In the genomic region with DNA sequence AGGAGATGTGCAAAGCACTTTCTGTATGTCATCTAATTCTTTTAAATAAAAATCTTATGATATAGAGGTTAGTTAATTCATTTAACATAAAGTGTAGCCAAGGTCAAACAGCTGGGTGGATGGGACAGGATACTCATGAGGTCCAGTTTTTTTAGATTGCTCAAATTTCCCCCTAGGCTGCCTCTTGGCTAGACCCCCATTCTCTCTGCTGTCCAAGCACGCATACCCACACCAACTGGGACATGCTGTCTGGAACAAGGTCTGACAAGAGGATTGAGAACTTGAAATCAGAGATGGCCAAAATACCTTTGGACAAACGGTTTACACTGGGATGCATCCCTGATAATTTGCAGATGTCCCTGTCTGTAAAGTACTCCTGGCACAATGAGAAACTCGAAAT, we compare ENCODE assay signal across 8 mouse cellular contexts.
DNase-seq lines count a peak whose midpoint lies in the region; ATAC-seq and TF ChIP-seq lines count a peak whose summit lies in the region.

No protein-coding gene starts in this region.

- peak overlapping the region; percentile 73 for H3K4me3 ChIP-seq in layer of hippocampus, adult 2 months
- H3K4me3 ChIP-seq in embryonic facial prominence, embryonic 15.5 days (replicated peaks) = peak overlapping the region; percentile 58
- H3K4me3 ChIP-seq in intestine, embryonic 15.5 days (replicated peaks) = no peak overlapping the region
- H3K4me3 ChIP-seq in neural tube, embryonic 13.5 days = peak overlapping the region; percentile 68

- peak overlapping the region; percentile 96 for H3K27ac ChIP-seq in layer of hippocampus, adult 2 months
- no peak overlapping the region for H3K27ac ChIP-seq in embryonic facial prominence, embryonic 15.5 days (replicated peaks)
- H3K27ac ChIP-seq in intestine, embryonic 15.5 days = no peak overlapping the region
- 0 out of 2 replicates have a peak overlapping the region, but pooled peaks have one; percentile 59 for H3K27ac ChIP-seq in neural tube, embryonic 13.5 days (replicated peaks)

- no peak overlapping the region for H3K9ac ChIP-seq in embryonic facial prominence, embryonic 15.5 days
- H3K9ac ChIP-seq in intestine, embryonic 15.5 days = no peak overlapping the region
- peak overlapping the region; percentile 65; the same call in 1 of the 2 replicates for H3K9ac ChIP-seq in neural tube, embryonic 13.5 days

- no peaks in the 10 kb centered on the region; the same call in 1 of the 2 replicates for H3K27me3 ChIP-seq in embryonic facial prominence, embryonic 15.5 days
- peaks cover 10% of the 10 kb centered on the region for H3K27me3 ChIP-seq in intestine, embryonic 15.5 days (replicated peaks)
- H3K27me3 ChIP-seq in neural tube, embryonic 13.5 days = peaks cover 3% of the 10 kb centered on the region; the same call in 1 of the 2 replicates

- TF ChIP-seq CTCF in layer of hippocampus, adult 2 months (conservative IDR thresholded peaks at IDR 0.05) = no peak

- H3K9me3 ChIP-seq in embryonic facial prominence, embryonic 15.5 days (replicated peaks) = no peaks in the 10 kb centered on the region
- H3K9me3 ChIP-seq in intestine, embryonic 15.5 days = no peaks in the 10 kb centered on the region; the same call in 1 of the 2 replicates
- H3K9me3 ChIP-seq in neural tube, embryonic 13.5 days = no peaks in the 10 kb centered on the region

- 34% methylated on average over 3 of the region's 3 CpGs for WGBS in embryonic facial prominence, embryonic 15.5 days
- WGBS in intestine, embryonic 15.5 days = 57% methylated on average over 3 of the region's 3 CpGs
- 72% methylated on average over 3 of the region's 3 CpGs for WGBS in neural tube, embryonic 13.5 days

- H3K4me2 ChIP-seq in embryonic facial prominence, embryonic 15.5 days (replicated peaks) = peak overlapping the region; percentile 86
- H3K4me2 ChIP-seq in intestine, embryonic 15.5 days (replicated peaks) = peak overlapping the region; percentile 80
- H3K4me2 ChIP-seq in neural tube, embryonic 13.5 days = peak overlapping the region; percentile 68

- no peak for ATAC-seq in embryonic facial prominence, embryonic 15.5 days (ENCODE audit: insufficient number of reproducible peaks, low FRiP score, low TSS enrichment, low read depth)
- no peak for ATAC-seq in intestine, embryonic 15.5 days
- no peak for ATAC-seq in neural tube, embryonic 13.5 days (ENCODE audit: low read depth)
- no peak for ATAC-seq in erythroblast, adult 5-6 weeks (replicated peaks; ENCODE audit: low FRiP score, poor library complexity, severe bottlenecking)

- peaks cover 6% of the 10 kb centered on the region; the same call in 1 of the 2 replicates for H3K4me1 ChIP-seq in embryonic facial prominence, embryonic 15.5 days
- 0 out of 2 replicates have a peak, but pooled peaks cover 4% of the 10 kb centered on the region for H3K4me1 ChIP-seq in intestine, embryonic 15.5 days (replicated peaks)
- peaks cover 15% of the 10 kb centered on the region for H3K4me1 ChIP-seq in neural tube, embryonic 13.5 days (replicated peaks)

- H3K36me3 ChIP-seq in embryonic facial prominence, embryonic 15.5 days = no peaks in the 10 kb centered on the region
- H3K36me3 ChIP-seq in intestine, embryonic 15.5 days = no peaks in the 10 kb centered on the region
- H3K36me3 ChIP-seq in neural tube, embryonic 13.5 days = no peaks in the 10 kb centered on the region

- no peak for DNase-seq in layer of hippocampus, adult 2 months (ENCODE audit: low spot score in 2 of 2)
- DNase-seq in layer of hippocampus, adult 9-10 months (ENCODE audit: low spot score) = no peak
- DNase-seq in urinary bladder, postnatal 36 days (ENCODE audit: low spot score in 2 of 2) = no peak
- DNase-seq in layer of hippocampus, adult 9-11 months = no peak

Comparison
In these comparisons a context has a peak if more than half of its experiments do, and no peak if none do; other contexts are left out.
1. H3K27ac ChIP-seq: peak in layer of hippocampus, adult 2 months (single experiment) and neural tube, embryonic 13.5 days (single experiment); none in embryonic facial prominence, embryonic 15.5 days (single experiment) and intestine, embryonic 15.5 days (single experiment).
2. Peak in every context shown above with its lines, with median percentiles within 50 percentile points of each other: H3K4me2 ChIP-seq.